Mouse (Mus musculus) heart, embryonic 13.5 days (tissue): ENCODE data around the gene Fam19a5. TPM values are rescaled to one million over a fixed set of nuclear protein-coding genes. Genes with fewer than 3 reads are reported as not detected.

Experiments
- ATAC-seq: fragments of 200-750 bp; cut with Nextera tagmentation; 2 replicates; pipeline ENCODE4 v1.8.0; 2017; ENCODE audit warnings: moderate TSS enrichment; ENCODE audit not compliant: insufficient number of reproducible peaks, low FRiP score, low TSS enrichment; ENCODE audit errors: extremely low read depth
- H3K27ac ChIP-seq: fragments of 300-500 bp; sonication (generic); replicated peaks from 2 replicates; pipeline ENCODE4 v1.5.1; 2015; ENCODE audit warnings: moderate library complexity, mild to moderate bottlenecking, inconsistent platforms
- H3K27me3 ChIP-seq: fragments of 300-500 bp; sonication (generic); replicated peaks from 2 replicates; pipeline ENCODE4 v1.6.1; 2015; ENCODE audit warnings: mild to moderate bottlenecking, inconsistent platforms
- H3K36me3 ChIP-seq: fragments of 300-500 bp; sonication (generic); 2 replicates; pipeline ENCODE4 v1.6.1; 2015; ENCODE audit warnings: mild to moderate bottlenecking, inconsistent platforms
- H3K4me1 ChIP-seq: fragments of 300-500 bp; sonication (generic); 2 replicates; pipeline ENCODE4 v1.6.1; 2015; ENCODE audit warnings: inconsistent platforms
- H3K4me2 ChIP-seq: fragments of 300-500 bp; sonication (generic); 2 replicates; pipeline ENCODE4 v1.6.1; 2015; ENCODE audit warnings: inconsistent platforms, mild to moderate bottlenecking, moderate library complexity
- H3K4me3 ChIP-seq: fragments of 300-500 bp; sonication (generic); 2 replicates; pipeline ENCODE4 v1.5.1; 2015; ENCODE audit warnings: moderate library complexity, mild to moderate bottlenecking, inconsistent platforms
- H3K9ac ChIP-seq: fragments of 300-500 bp; sonication (generic); 2 replicates; pipeline ENCODE4 v1.6.1; 2015; ENCODE audit warnings: inconsistent platforms, mild to moderate bottlenecking, moderate library complexity
- H3K9me3 ChIP-seq: fragments of 300-500 bp; sonication (generic); 2 replicates; pipeline ENCODE4 v1.6.1; 2016; ENCODE audit warnings: inconsistent platforms
- WGBS: fragments of 180-500 bp; shearing (Covaris S2); methylation state at CpG from one replicate; pipeline ENCODE4 v1.1.7; 2015; ENCODE audit warnings: mixed read lengths; 5-methylcytosine and 5-hydroxymethylcytosine counted together
- polyA plus RNA-seq: library from polyadenylated mRNA; unstranded; fragments of >200 nt; fragmentation: Nextera tagmentation; extraction: Ambion mirVana; gene quantifications from 2 replicates; pipeline ENCODE4 v1.2.1, GENCODE M21; 2015

Fam19a5 gene
- 0.37 and 0.64 TPM in 2 replicates for polyA plus RNA-seq

DNA sequence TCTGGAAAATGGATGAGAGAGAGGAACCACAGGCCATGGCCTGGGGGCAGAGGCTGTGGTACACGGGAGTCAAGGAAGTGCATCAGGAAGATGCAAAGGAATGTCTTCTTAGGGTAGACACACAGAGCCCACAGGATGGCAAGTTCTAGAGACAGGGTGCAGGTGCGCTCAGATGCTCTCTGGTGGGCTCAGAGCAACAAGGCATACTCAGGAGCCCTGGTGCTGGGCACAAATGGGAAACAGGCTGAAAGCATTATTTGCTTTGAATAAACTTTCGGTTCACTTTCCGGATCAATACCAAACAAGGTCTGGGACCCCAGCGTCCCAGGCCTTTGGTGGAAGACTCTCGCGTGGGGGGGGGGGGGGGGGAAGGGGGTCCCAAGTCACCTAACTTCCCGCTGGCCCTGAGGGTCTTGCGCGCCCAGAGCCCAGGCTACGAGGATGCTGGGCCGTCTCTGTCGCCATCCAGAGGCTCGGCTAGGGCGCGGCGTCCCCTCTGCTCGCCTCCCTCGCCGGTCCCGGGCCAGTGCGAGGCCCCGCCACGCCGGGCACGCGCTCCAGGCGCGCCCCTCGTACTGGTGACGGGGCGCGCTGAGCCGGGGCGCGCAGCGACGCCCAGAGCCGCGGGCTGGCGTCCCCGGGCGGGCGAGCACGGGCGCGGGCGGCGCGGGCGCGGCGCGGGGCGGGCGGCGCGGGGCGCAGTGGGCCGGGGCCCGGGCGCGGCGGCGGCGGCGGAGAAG is at the start of gene Fam19a5:
Fam19a5 (plus strand) TSS at position 701 of the 740 bp plus-strand sequence.
- Histone ChIP-seq H3K4me1 (peaks cover 12% of the 10 kb centered on the region), H3K9ac (peak within 1 kb of the TSS; percentile 59), H3K27ac (no peak within 1 kb of the TSS), H3K36me3 (no peaks in the 10 kb centered on the region), H3K4me2 (peak within 1 kb of the TSS; percentile 91), H3K9me3 (no peaks in the 10 kb centered on the region), H3K4me3 (peak within 1 kb of the TSS; percentile 55), H3K27me3 (peaks cover 97% of the 10 kb centered on the region)
- no peak for ATAC-seq
- 2% methylated on average over 26 of the region's 67 CpGs for WGBS

DNA sequence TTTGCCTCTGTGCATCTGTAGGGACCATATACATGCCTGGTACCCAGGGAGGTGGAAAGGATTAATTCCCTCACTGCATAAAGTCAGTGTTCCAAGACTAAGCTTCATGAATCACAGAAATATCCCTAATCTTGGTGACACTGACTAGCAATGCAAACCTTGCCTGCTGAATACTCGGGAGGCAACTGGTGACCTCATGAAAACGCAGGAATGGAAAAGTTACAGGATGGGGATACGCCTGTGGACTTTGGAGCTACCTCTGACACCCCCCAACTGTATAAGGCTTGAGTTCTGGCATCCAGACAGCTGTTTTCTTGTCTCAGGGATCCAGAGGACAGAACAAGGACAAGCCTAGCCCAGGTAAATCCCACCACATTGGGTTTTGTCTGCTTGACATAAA is 42.4 kb upstream of the Fam19a5 start:
- ATAC-seq, result no peak
- WGBS, result 59% methylated on average over 3 of the region's 3 CpGs
- H3K27ac ChIP-seq, result no peak overlapping the region

DNA sequence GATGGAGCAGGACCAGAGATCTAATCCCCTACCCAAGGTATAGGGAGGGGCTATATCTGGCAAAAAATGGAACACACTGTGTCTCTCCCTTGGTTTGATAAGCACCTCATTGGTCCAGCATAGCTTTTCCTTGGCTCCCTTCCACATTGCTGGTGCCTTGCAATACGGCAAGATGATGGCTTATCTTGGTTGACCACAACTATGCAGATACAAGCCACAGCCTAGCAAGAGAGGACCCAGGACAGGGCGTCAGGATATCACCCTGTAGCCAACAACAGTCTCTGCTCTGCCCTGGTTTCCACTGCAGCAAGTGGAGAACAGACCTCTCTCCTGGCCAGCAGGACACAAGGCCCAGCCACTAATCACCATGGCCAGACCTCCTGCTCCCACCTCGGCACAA is 36.8 kb upstream of the Fam19a5 start:
- WGBS, result 50% methylated on average over 3 of the region's 3 CpGs
- no peak for ATAC-seq
- peaks cover 8% of the 10 kb centered on the region; the same call in 1 of the 2 replicates for H3K9me3 ChIP-seq
- no peak overlapping the region for H3K27ac ChIP-seq
- no peaks in the 10 kb centered on the region for H3K36me3 ChIP-seq
- H3K4me3 ChIP-seq, result no peak overlapping the region
- H3K27me3 ChIP-seq, result no peaks in the 10 kb centered on the region
- H3K4me1 ChIP-seq, result no peaks in the 10 kb centered on the region
- no peak overlapping the region for H3K4me2 ChIP-seq
- H3K9ac ChIP-seq, result no peak overlapping the region

More for the DNA sequence above, 42.4 kb upstream of the Fam19a5 start:
- peaks cover 8% of the 10 kb centered on the region; the same call in 1 of the 2 replicates for H3K9me3 ChIP-seq
- H3K36me3 ChIP-seq, result no peaks in the 10 kb centered on the region
- no peak overlapping the region for H3K4me2 ChIP-seq
- no peak overlapping the region for H3K9ac ChIP-seq
- H3K4me1 ChIP-seq, result no peaks in the 10 kb centered on the region
- H3K4me3 ChIP-seq, result no peak overlapping the region
- H3K27me3 ChIP-seq, result no peaks in the 10 kb centered on the region

DNA sequence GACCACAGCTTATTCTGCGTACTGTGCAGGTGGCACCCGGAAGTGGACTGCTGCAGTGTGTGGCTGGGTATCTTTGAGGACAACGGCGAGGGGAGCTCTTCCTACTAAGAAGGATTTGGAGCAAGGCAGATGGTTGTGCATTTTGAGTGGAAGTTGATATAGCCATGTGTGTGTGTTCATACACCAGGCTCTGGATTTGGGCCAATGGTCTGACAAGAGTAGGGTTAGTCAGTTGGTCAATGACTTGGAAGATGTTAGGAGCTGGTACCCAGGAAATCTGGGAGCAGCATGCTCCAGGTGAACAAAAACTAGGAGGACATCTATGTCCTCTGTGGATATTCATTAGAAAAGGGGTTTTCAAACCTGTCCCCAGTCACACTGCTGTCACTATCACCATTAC is 33.2 kb upstream of the Fam19a5 start:
- H3K4me3 ChIP-seq, result no peak overlapping the region
- WGBS, result 80% methylated on average over 4 of the region's 4 CpGs
- no peak overlapping the region for H3K27ac ChIP-seq
- no peaks in the 10 kb centered on the region for H3K36me3 ChIP-seq
- ATAC-seq, result no peak
- no peaks in the 10 kb centered on the region for H3K27me3 ChIP-seq
- no peak overlapping the region for H3K9ac ChIP-seq
- H3K4me1 ChIP-seq, result no peaks in the 10 kb centered on the region
- H3K4me2 ChIP-seq, result no peak overlapping the region
- no peaks in the 10 kb centered on the region for H3K9me3 ChIP-seq

DNA sequence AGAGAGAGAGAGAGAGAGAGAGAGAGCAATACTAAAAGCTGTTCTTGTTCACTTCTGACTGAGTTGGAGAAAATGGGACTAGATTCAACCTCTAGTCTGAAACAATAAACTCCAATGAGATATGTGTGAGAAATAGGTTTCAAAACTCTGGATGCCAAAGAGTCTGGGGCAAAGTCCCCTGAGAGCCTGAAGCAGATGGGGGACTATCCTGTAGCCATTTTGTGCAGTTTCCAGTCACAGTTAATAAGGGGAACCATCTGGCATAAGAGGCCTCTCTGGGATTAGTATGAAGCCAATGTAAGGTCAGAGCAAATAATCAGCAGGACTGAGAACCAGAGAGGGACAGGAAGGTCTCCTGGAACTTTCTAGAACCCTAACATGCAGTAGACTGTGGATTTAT is 25.9 kb upstream of the Fam19a5 start:
- no peaks in the 10 kb centered on the region for H3K9me3 ChIP-seq
- no peaks in the 10 kb centered on the region for H3K27me3 ChIP-seq
- H3K9ac ChIP-seq, result no peak overlapping the region
- no peaks in the 10 kb centered on the region for H3K4me1 ChIP-seq
- H3K4me3 ChIP-seq, result no peak overlapping the region
- ATAC-seq, result no peak
- H3K4me2 ChIP-seq, result no peak overlapping the region
- no peak overlapping the region for H3K27ac ChIP-seq
- no peaks in the 10 kb centered on the region for H3K36me3 ChIP-seq

DNA sequence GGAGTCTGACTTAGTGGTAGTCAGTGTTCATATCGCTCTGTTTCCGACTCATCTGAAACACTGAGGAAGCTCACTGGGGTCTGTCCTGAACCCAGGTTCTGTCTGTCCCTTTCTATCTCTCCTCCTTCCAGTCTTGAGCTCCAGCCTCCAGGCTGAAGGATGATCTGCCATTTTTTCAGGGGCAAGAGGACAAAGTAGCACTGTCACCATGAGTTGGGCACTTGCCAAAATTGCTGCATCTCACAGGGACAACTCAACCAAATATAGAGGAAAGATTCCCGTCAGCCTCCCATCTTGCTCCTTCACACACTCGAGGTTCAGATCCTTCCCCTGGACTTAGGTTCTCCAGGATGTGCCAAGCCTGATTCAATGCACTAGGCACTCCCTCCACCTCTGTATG is 14.8 kb upstream of the Fam19a5 start:
- no peaks in the 10 kb centered on the region for H3K4me1 ChIP-seq
- H3K27ac ChIP-seq, result no peak overlapping the region
- H3K9me3 ChIP-seq, result no peaks in the 10 kb centered on the region

DNA sequence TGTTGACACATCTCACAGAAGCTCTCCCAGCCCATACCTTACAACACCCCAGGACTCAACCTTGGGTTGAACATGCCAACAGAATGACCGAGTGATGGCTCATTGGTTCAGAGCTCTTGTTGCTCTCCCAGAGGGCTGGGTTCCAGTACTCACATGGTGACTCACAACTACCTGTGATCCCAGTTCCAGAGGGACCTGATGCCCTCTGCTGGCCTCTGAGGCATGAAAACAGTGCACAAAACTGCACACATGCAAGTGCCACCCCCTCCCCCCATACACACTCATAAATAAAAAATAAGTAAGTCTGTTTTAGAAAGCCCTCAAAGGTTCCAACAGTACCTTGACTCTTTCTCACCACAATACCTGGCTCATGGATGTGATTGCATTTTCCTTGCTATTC is 2.4 kb upstream of the Fam19a5 start:
- Histone ChIP-seq H3K36me3 (no peaks in the 10 kb centered on the region), H3K9me3 (peaks cover 2% of the 10 kb centered on the region; the same call in 1 of the 2 replicates), H3K4me2 (no peak overlapping the region), H3K4me1 (peaks cover 12% of the 10 kb centered on the region), H3K4me3 (no peak overlapping the region), H3K27me3 (peaks cover 81% of the 10 kb centered on the region), H3K9ac (no peak overlapping the region), H3K27ac (no peak overlapping the region)
- WGBS, result 61% methylated on average over 1 of the region's 1 CpGs
- no peak for ATAC-seq

More for the DNA sequence above, 14.8 kb upstream of the Fam19a5 start:
- ATAC-seq, result no peak
- H3K4me3 ChIP-seq, result no peak overlapping the region
- WGBS, result 72% methylated on average over 4 of the region's 4 CpGs
- 0 out of 2 replicates have a peak, but pooled peaks cover 5% of the 10 kb centered on the region for H3K27me3 ChIP-seq
- no peak overlapping the region for H3K9ac ChIP-seq
- no peaks in the 10 kb centered on the region for H3K36me3 ChIP-seq
- no peak overlapping the region for H3K4me2 ChIP-seq

DNA sequence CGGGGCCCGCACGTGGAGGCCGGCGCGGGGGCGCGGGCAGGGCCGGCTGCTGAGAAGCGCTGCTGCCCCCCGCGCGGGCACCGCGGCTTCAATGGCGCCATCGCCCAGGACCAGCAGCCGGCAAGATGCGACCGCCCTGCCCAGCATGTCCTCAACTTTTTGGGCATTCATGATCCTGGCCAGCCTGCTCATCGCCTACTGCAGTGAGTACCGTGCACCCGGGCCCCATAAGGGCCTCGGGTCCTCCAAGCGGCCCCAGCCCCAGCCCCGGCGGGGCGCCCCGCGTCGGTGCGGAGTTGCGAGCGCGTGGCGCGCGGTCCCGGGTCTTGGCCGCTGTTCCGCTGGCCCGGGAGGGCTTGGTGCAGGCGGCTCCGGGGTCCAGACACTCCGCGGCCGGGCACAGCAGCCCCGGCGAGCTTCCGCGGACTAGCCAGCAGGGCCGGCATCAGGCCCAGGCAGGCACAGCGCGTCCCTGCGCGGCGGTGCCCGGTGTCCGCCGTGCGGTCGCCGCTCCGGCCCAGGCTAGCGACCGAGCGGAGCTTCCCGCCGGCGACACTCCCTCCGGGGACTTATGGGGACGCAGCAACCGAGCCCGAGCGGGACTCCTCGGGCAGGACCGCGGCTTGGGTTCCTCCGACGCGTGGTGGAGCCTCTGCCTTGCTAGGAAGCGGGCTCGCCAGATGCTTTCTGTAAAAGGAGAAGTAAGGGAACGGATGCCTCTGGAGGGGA is 466 bp downstream of the Fam19a5 start:
- ATAC-seq, result 0 out of 2 replicates have a peak, but pooled peaks have one; percentile 33
- WGBS, result under 1% methylated on average over 84 of the region's 84 CpGs

DNA sequence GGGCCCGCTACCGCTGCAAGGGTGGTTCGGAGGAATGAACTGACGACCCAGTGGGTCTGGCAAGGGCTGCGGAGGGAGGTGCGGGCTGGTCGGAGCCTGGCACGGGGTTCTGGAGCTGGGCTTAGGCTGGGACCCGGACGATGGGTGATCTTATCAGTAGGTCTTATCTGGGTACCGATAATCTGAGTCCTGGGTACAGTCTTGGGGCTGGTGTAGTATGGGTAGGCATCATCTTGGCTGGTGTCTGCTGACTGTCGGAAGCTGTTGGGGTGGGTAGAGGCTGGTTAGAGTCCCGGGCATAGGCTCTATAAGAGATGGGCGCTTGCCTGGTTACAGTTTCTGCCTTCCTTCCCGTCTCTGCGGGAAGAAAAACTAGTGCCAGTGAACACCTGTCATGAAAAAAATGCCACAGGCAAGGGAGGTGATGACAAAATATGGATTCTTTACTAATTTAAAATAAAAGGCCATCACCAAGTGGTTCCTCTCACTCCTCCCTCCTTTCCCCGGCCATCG is 1.1 kb downstream of the Fam19a5 start:
- peaks cover 96% of the 10 kb centered on the region for H3K27me3 ChIP-seq
- 12% methylated on average over 18 of the region's 18 CpGs for WGBS
- ATAC-seq, result no peak
- no peaks in the 10 kb centered on the region for H3K36me3 ChIP-seq
- H3K4me1 ChIP-seq, result peaks cover 12% of the 10 kb centered on the region
- H3K9me3 ChIP-seq, result no peaks in the 10 kb centered on the region
- peak overlapping the region; percentile 55 for H3K4me3 ChIP-seq
- no peak overlapping the region for H3K9ac ChIP-seq
- no peak overlapping the region for H3K27ac ChIP-seq
- peak overlapping the region; percentile 91 for H3K4me2 ChIP-seq

More for the DNA sequence above, 466 bp downstream of the Fam19a5 start:
- H3K27ac ChIP-seq, result no peak overlapping the region
- H3K4me1 ChIP-seq, result peaks cover 12% of the 10 kb centered on the region
- H3K4me3 ChIP-seq, result peak overlapping the region; percentile 55
- peak overlapping the region; percentile 91 for H3K4me2 ChIP-seq
- H3K36me3 ChIP-seq, result no peaks in the 10 kb centered on the region
- peak overlapping the region; percentile 59 for H3K9ac ChIP-seq
- H3K9me3 ChIP-seq, result no peaks in the 10 kb centered on the region
- H3K27me3 ChIP-seq, result peaks cover 97% of the 10 kb centered on the region

DNA sequence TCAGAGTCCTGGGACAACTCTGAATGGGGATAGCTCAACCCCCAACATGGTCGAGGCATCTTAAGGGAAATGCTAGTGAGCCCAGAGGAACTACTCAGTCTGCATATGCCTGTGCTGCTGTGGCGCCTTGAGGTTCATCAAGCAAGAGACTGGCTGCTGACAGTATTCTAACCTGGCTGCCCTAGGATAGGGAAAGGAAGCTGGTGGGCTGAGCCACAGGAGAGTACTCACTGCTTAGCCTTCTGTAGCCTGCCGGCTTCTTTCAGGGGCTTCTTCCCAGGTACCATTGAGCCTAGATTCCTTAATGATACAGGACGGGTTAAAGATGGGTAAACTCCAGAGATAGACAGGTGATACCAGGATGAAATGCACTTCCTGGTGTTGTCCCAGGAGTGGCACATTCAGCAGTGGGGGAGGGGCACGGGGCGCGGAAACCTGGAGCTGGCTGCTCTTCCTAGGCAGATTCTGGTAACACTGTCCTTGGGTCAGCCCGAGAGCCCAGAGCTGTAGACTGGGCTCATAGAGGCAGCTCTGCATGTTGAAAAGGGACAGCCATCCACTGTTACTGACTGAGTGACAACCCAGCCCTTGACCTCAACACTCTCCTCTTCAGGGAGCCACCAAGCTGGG is 1.7 kb downstream of the Fam19a5 start:
- H3K9ac ChIP-seq, result no peak overlapping the region
- 27% methylated on average over 8 of the region's 8 CpGs for WGBS

DNA sequence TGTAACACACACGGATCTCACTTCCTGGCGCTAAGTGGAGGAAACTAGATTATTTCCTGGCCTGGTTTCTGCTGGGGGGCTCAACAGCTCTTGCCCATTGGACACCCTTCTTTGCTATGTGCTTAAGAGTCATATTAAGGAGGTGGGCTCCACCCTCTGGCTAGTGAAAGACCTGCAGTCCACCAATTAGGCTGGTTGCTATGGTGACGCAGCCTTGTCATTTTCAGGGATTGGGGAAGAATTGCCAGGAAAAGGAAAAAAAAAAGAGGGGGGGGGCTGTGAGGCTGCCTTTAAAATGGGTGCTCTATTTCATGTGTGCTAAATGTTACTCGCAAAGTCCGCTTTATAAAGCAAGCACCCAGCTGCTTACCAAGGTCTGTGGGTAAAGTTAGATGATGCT is 2.9 kb downstream of the Fam19a5 start:
- no peak for ATAC-seq
- H3K36me3 ChIP-seq, result no peaks in the 10 kb centered on the region

More for the DNA sequence above, 1.7 kb downstream of the Fam19a5 start:
- no peak for ATAC-seq
- Histone ChIP-seq H3K4me3 (no peak overlapping the region), H3K27me3 (peaks cover 95% of the 10 kb centered on the region), H3K9me3 (no peaks in the 10 kb centered on the region), H3K4me1 (peaks cover 12% of the 10 kb centered on the region), H3K36me3 (no peaks in the 10 kb centered on the region), H3K27ac (no peak overlapping the region), H3K4me2 (no peak overlapping the region)

More for the DNA sequence above, 2.9 kb downstream of the Fam19a5 start:
- no peak overlapping the region for H3K4me2 ChIP-seq
- H3K9ac ChIP-seq, result no peak overlapping the region
- 51% methylated on average over 5 of the region's 5 CpGs for WGBS
- H3K9me3 ChIP-seq, result no peaks in the 10 kb centered on the region
- peaks cover 12% of the 10 kb centered on the region for H3K4me1 ChIP-seq
- no peak overlapping the region for H3K4me3 ChIP-seq
- H3K27me3 ChIP-seq, result peaks cover 98% of the 10 kb centered on the region
- no peak overlapping the region for H3K27ac ChIP-seq
